Mouse (Mus musculus): ENCODE measurements around the gene Ptprk.

GRCm38 (mm10) chr10:28054764-28055163 is 19.9 kb upstream of the Ptprk start:
- TF ChIP-seq CTCF (IDR thresholded peaks at IDR 0.05; ENCODE audit: low read depth) (no peak), EP300 (IDR thresholded peaks at IDR 0.05; ENCODE audit: low read depth) (no peak)
